Mouse (Mus musculus) left cerebral cortex, postnatal 14 days (tissue): ENCODE measurements around the gene Olfr770. TPM values are rescaled to one million over a fixed set of nuclear protein-coding genes. Genes with fewer than 3 reads are reported as not detected.
"Not testable (repeated sequence)": the region's sequence is repeated elsewhere in the genome, so short reads cannot be mapped to it uniquely, and the experiment has no call there.

ENCODE experiments used
- DNase-seq, 2 experiments: peaks; one replicate each; pipeline ENCODE4 v3.0.0; 2021 to 2022; ENCODE audit warnings: low spot score in 2 of 2, mixed read lengths in 1 of 2
- intact Hi-C: fragments of 180-260 bp; cut with DNase I; formaldehyde crosslinking; loops from one replicate; pipeline ENCODE4 v1.15.1; 2025
- long read RNA-seq, 2 experiments: library from polyadenylated mRNA; stranded (forward); transcript quantifications; one replicate each; pipeline ENCODE4 v2.0.0; 2021
- total RNA-seq, 2 experiments: library from RNA; stranded (reverse); gene quantifications; 2 replicates each; pipeline ENCODE4 v1.2.3; 2021

Gene Olfr770
- not detected for total RNA-seq
- long read RNA-seq, experiment 1: 0 reads
- long read RNA-seq, experiment 2: 0 reads

DNA sequence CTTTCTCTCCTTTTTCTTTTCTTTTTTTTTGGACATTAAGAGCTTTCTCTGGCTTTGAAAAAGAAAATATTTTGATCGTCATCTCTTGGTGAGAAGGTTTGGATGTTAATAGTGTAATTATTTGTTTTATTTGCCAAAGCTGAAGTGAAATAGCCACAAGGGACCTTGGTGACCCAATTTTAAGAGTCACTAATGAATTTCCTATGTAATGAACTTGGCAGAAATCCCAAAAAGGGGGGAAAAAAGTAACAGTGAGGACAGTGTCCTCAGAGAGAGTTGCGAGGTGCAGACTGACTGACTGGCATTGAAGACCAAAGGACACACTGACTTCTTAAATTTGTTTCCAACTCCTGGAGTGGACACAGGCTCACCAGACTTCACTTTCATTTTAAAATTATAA, at the start of gene Olfr770:
Olfr770 (minus strand) TSS at position 101 of the 400 bp plus-strand sequence.
- intact Hi-C loops: no loop called here
- DNase-seq: no peak

DNA sequence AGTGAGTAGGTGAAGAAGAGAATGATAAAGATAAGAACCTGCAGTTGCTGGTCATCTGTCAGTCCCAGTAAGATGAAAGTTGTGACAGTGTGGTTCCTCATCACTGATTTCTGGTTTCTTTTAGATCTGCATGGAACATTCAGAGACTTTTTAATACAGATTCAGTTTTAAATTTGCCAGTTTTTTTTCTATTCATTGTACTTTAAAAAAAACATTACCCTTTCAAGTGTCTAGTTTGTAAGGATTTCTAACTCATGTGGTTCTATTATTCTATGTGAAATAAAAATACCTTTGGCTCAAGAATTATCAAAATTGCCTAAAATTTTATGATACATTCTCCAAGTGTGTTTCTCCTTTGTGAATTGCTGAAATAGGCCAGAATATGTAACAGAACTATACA, 48.5 kb upstream of the Olfr770 start, which contains the start of gene Olfr773:
Olfr773 (minus strand) TSS at position 101 of the 400 bp plus-strand sequence.
- intact Hi-C loops, DNase-seq: not testable (repeated sequence)

DNA sequence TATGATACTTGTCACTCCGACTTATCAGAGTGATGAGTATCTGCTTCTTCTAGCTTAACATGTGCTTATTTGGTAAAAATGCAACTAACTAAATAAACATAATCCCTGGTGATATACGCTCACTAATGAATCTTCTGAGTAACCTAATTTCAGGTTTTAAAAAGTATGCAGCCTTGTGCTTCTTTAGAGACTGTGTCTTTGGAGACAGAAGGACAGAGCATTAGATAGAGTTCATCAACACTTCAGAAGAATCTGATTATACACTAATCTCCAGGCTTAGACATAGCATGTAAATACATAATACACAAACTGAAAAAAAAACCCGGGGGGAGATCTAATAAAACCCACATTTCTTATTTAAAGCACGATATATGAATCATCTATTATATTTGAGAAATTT, 39.0 kb upstream of the Olfr770 start, which contains the start of gene Olfr772:
Olfr772 (minus strand) TSS at position 101 of the 400 bp plus-strand sequence.
- intact Hi-C loops, DNase-seq: not testable (repeated sequence)

DNA sequence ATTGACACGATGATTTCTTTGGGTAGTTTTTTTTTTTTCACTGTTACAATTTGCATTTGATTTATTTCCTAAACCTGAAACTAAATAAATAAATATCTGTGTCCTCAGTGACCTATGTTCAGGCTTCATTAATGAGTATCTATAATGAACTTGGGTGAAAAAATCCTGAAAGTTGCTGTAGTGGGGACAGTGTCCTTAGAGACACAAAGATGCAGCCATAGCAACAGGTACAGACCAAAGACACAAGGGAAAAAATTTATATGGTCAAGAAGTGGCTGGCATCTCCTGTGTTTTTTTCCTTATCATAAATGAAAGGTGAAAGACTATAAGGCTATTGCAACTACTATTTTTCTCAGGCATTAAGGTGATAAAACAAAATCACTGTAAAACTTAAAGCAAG, 25.9 kb upstream of the Olfr770 start, which contains the start of gene Olfr771:
Olfr771 (minus strand) TSS at position 101 of the 400 bp plus-strand sequence.
- intact Hi-C loops: no loop called here
- no peak for DNase-seq

DNA sequence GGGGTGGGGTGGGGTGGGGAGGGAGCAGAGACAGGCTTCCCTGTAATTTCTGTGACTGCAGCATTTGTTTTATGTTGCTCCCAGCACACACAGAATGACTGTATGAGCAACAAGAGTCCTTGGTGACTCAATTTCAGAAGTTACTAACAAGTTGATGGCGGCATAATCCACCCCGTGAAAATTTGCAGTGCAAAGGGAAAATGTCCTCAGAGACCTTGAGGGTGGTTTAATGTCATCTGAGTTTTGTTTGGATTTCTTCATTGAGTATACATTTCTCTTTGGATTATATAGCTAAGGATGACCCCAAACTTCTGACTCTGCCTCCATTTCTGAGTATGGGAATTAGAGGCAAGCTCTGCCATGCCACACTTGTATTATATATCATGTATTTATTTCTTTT, 21.0 kb downstream of the Olfr770 start, which contains the start of gene Olfr769:
Olfr769 (minus strand) TSS at position 101 of the 400 bp plus-strand sequence.
- intact Hi-C loops: no loop called here
- no peak for DNase-seq

DNA sequence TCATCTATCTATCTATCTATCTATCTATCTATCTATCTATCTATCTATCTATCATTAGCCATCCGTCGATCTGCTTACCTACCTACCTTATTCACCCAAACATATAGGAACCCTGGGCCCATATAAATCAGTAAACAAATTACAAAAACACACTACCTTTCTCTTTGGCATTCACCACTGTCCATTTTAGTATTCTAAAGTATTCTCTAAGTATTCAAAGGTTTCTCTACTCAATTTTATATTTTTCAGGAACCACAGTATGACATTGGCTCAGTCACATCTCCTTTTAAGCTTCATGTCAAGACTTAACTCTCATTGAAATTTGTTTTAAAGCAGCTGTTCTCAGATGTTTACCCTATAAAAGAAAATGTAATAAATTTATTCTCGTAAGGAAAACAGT, 23.7 kb downstream of the Olfr770 start:
- no peak for DNase-seq
- intact Hi-C loops: no loop called here

DNA sequence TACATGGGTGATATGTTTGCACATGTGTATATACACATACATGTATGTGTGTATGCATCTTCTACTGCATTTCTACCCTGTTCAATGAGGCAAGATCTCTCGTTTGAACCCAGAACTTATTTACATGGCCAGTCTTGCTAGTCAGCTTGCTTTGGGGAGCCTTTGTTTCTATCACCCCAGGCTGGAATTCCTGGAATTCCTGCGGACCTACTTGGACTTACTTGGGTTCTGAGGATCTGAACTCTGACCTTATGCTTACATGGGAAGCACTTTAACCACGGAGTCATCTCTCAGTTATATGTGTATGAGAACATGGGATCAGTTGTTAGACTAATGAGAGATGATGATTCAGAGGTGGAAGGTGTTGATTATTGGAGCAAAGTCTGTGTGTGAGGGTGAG, 37.6 kb downstream of the Olfr770 start:
- no peak for DNase-seq
- intact Hi-C loops: no loop called here

DNA sequence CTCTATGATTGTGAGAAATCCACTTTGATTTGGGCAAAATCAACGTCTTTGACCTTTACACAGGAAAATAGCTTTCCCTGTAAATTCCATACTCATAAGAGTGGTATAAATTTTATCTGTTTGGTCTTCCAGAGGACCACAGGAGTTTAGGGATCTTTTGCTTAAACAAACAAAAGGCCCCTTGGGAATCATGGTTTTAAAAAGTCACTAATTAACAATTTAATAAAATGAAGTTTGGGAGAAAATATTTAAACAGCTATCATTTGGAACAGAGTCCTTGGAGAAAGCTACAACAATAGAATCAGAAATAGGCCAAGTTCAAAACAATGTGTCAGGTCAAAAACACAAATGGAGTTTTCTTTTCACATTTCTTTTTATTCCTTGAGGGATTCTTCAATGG, 39.5 kb downstream of the Olfr770 start, which contains the start of gene Olfr768:
Olfr768 (minus strand) TSS at position 101 of the 400 bp plus-strand sequence.
- no peak for DNase-seq
- intact Hi-C loops: no loop called here

DNA sequence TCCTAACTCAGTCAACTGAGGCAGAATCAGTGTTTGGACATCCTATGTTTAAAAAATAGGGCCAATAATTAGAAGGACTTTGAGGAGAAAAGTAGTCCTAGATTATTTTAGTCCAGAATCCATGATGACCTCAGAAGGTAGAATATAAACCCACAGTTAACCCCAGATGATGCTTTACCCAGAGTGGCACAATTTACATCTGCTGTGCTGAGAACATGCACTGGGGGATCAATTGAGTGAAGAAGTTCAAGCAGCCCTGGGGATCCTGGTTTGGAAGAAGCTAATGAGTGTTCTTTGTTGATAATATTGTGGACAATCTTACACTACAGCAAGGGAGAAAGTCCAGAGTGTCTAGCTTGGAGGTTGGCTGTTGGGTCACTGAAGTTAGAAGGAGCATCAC, 56.0 kb downstream of the Olfr770 start, which contains the start of gene Olfr767:
Olfr767 (minus strand) TSS at position 101 of the 400 bp plus-strand sequence.
- DNase-seq, intact Hi-C loops: not testable (repeated sequence)

Other genes starting within 250 kb of the Olfr770 start
- 10 to 100 TPM; 11.6 to 15.7 TPM for gene Gdf11, start 247.3 kb downstream of the Olfr770 start, total RNA-seq
- 10 to 100 TPM; 55.4 to 61.0 TPM for gene Cd63, start 238.0 kb downstream of the Olfr770 start, total RNA-seq
- gene Rdh5, start 216.1 kb downstream of the Olfr770 start, total RNA-seq: 1 to 10 TPM; 4.8 to 5.1 TPM
- gene Bloc1s1, start 215.0 kb downstream of the Olfr770 start, total RNA-seq: 10 to 100 TPM; 71.5 to 78.7 TPM
- gene Itga7, start 205.2 kb downstream of the Olfr770 start, total RNA-seq: 10 to 100 TPM; 15.6 to 17.6 TPM
- not detected for gene Mettl7b, start 178.0 kb downstream of the Olfr770 start, total RNA-seq
- not detected for gene Olfr9, start 149.6 kb downstream of the Olfr770 start, total RNA-seq
- not detected for gene Olfr763, start 128.2 kb downstream of the Olfr770 start, total RNA-seq
- not detected for gene Olfr764-ps1, start 99.1 kb downstream of the Olfr770 start, total RNA-seq
- gene Olfr765, start 89.0 kb downstream of the Olfr770 start, total RNA-seq: not detected
- gene Olfr766-ps1, start 70.0 kb downstream of the Olfr770 start, total RNA-seq: not detected
- not detected for gene Olfr767, start 56.1 kb downstream of the Olfr770 start, total RNA-seq
- gene Olfr768, start 39.6 kb downstream of the Olfr770 start, total RNA-seq: not detected
- not detected for gene Olfr769, start 21.1 kb downstream of the Olfr770 start, total RNA-seq
- gene Olfr771, start 25.8 kb upstream of the Olfr770 start, total RNA-seq: not detected
- gene Olfr772, start 38.9 kb upstream of the Olfr770 start, total RNA-seq: not detected
- gene Olfr773, start 48.4 kb upstream of the Olfr770 start, total RNA-seq: not detected
- not detected for gene Olfr774, start 97.2 kb upstream of the Olfr770 start, total RNA-seq
- not detected for gene Olfr775, start 109.4 kb upstream of the Olfr770 start, total RNA-seq
- gene Olfr776, start 120.1 kb upstream of the Olfr770 start, total RNA-seq: not detected
- gene Olfr777, start 132.5 kb upstream of the Olfr770 start, total RNA-seq: not detected
- not detected for gene Olfr780, start 179.1 kb upstream of the Olfr770 start, total RNA-seq
- not detected for gene Olfr781, start 189.9 kb upstream of the Olfr770 start, total RNA-seq
- gene Olfr782, start 209.9 kb upstream of the Olfr770 start, total RNA-seq: not detected
- under 1 TPM; 0.11 to 0.15 TPM for gene Olfr784, start 245.1 kb upstream of the Olfr770 start, total RNA-seq